Mouse (Mus musculus) embryonic fibroblast, embryonic 13.5 days (primary cell): ENCODE measurements at regions not wholly inside any gene's neighbourhood (a gene's known extent, or its start where the extent isn't known, plus 50 kb on each side); places are given as distances from the start of the nearest gene placed in this dataset.

Source experiments
- CTCF ChIP-seq: IDR thresholded peaks from 2 replicates; pipeline ENCODE4 v1.5.1; 2011; ENCODE audit warnings: mild to moderate bottlenecking, control low read depth, low read length, moderate library complexity, borderline replicate concordance; ENCODE audit not compliant: insufficient read depth
- POLR2A ChIP-seq: IDR thresholded peaks from 2 replicates; pipeline ENCODE4 v1.6.1; 2011; ENCODE audit warnings: low read depth, mild to moderate bottlenecking, control low read depth, low read length, moderate library complexity

- TF ChIP-seq CTCF (no peak), POLR2A (no peak)
Observed at GRCm38 (mm10) chr14:72130149-72130548, 361.5 kb downstream of the Gm9195 start.
